Mouse (Mus musculus): ENCODE measurements around the gene Ttc38. TPM values are rescaled to one million over a fixed set of nuclear protein-coding genes. Genes with fewer than 3 reads are reported as not detected.

Ttc38 gene
- polyA plus RNA-seq, 1 experiment from 2014 or later: 2.7 TPM

DNA sequence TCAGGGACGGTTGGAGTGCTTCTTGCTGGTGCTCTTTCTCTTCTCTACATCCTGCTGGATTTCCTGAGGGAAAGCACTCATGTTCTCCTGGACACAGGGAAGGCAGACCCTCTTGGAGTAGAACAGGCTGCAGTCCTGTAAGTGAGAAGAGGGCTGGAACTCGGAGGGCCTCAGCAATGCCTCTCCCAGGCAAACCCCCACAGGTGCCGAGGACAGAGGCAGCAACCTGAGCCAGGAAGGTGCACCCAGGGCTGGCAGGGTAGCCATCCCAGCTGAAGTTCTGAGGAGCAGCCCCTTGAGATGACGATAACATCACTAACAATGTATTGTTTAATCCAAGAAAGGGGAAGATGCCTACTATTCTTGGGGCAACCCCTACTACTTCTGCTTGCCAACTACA, 24.7 kb upstream of the Ttc38 start:
- H3K27me3 ChIP-seq: no peaks in the 10 kb centered on the region
- no peak for ATAC-seq (ENCODE audit: low FRiP score)
- no peak overlapping the region for H3K4me3 ChIP-seq (replicated peaks)
- H3K36me3 ChIP-seq (replicated peaks): no peaks in the 10 kb centered on the region
- H3K9ac ChIP-seq: no peak overlapping the region
- 88% methylated on average over 4 of the region's 4 CpGs for WGBS
- H3K27ac ChIP-seq: no peak overlapping the region
- peaks cover 15% of the 10 kb centered on the region for H3K4me1 ChIP-seq
- H3K4me2 ChIP-seq: no peak overlapping the region
- no peaks in the 10 kb centered on the region for H3K9me3 ChIP-seq

DNA sequence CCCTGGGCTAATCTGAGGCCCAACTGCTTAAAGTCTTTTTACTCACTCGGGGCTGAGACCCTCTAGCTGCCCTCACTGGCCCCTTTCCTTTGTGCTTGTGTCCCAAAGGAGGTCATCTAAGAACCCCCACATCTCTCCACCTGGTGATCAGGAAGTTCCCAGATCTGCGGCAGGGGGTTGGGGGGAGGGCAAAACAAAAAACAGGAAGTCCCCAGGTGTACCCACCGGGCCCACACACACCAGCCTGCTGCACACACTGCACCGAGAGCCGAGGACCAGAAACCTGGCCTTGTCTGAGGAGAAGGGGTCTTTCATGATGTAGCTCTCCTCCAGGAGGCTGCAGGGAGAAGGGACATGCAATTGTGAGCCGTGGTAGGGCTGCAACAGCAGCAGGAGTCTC, 24.1 kb upstream of the Ttc38 start:
- H3K27me3 ChIP-seq: no peaks in the 10 kb centered on the region
- no peak overlapping the region for H3K9ac ChIP-seq
- no peak overlapping the region for H3K27ac ChIP-seq
- H3K36me3 ChIP-seq (replicated peaks): no peaks in the 10 kb centered on the region
- H3K4me2 ChIP-seq: no peak overlapping the region
- ATAC-seq (ENCODE audit: low FRiP score): no peak
- 75% methylated on average over 6 of the region's 6 CpGs for WGBS
- no peaks in the 10 kb centered on the region for H3K9me3 ChIP-seq
- H3K4me1 ChIP-seq: peaks cover 16% of the 10 kb centered on the region
- no peak overlapping the region for H3K4me3 ChIP-seq (replicated peaks)

DNA sequence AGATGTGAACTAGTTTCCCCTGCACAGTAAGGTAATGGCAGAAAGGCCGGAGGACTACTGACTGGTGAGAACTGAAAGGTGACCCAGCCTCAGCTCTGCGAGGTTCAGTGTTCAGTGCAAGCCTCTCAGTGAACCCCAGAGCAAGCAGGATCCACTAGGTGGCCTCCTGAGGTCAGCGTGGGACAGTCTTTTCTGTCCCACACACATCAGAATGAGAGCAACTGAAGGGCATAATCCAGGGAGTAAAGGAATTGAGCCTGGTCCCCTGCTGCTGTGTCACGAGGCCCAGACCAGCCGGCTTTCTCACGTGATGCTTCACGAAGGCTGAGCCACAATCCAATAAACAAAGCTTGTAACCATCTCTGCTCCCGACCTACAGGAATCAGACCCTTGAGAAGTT, 23.7 kb upstream of the Ttc38 start:
- 35% methylated on average over 8 of the region's 8 CpGs for WGBS
- no peaks in the 10 kb centered on the region for H3K36me3 ChIP-seq (replicated peaks)
- no peaks in the 10 kb centered on the region for H3K9me3 ChIP-seq
- no peaks in the 10 kb centered on the region for H3K27me3 ChIP-seq
- H3K4me2 ChIP-seq: no peak overlapping the region
- H3K4me3 ChIP-seq (replicated peaks): no peak overlapping the region
- H3K4me1 ChIP-seq: peaks cover 16% of the 10 kb centered on the region
- no peak for ATAC-seq (ENCODE audit: low FRiP score)
- no peak overlapping the region for H3K27ac ChIP-seq
- no peak overlapping the region for H3K9ac ChIP-seq

DNA sequence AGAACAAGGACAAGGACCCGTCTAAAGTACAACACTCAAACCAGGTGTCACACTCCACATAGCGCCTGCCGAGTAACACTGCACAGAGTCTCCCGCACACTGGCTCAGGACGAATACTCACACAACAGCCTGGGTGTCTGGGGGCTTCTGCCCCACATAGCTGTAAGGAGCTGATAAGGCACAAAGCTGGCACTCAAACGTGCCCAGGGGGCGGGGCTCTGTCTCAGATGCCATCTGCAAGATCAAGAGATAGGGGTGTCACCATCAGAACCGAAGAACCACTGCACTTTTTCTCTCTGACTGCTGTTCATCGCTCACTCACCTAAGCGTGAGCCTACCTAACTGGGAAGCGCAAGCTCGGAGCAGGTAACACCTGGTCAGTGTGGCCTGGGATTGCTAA, 23.0 kb upstream of the Ttc38 start:
- no peak for ATAC-seq (ENCODE audit: low FRiP score)
- Histone ChIP-seq H3K9me3 (no peaks in the 10 kb centered on the region), H3K9ac (no peak overlapping the region), H3K4me1 (peaks cover 16% of the 10 kb centered on the region), H3K4me3 (replicated peaks) (no peak overlapping the region), H3K27me3 (no peaks in the 10 kb centered on the region), H3K27ac (no peak overlapping the region), H3K4me2 (no peak overlapping the region), H3K36me3 (replicated peaks) (no peaks in the 10 kb centered on the region)
- WGBS: 91% methylated on average over 12 of the region's 12 CpGs

GRCm38 (mm10) chr15:85810462-85810805, 21.7 kb upstream of the Ttc38 start:
- H3K36me3 ChIP-seq (replicated peaks): no peaks in the 10 kb centered on the region
- H3K4me2 ChIP-seq: peak overlapping the region; percentile 91
- H3K4me3 ChIP-seq (replicated peaks): no peak overlapping the region
- H3K9ac ChIP-seq: no peak overlapping the region
- no peak overlapping the region for H3K27ac ChIP-seq
- WGBS: 87% methylated on average over 5 of the region's 5 CpGs
- H3K9me3 ChIP-seq: no peaks in the 10 kb centered on the region
- no peak for ATAC-seq (ENCODE audit: low FRiP score)
- H3K4me1 ChIP-seq: peaks cover 16% of the 10 kb centered on the region
- no peaks in the 10 kb centered on the region for H3K27me3 ChIP-seq

- 6% methylated on average over 36 of the region's 36 CpGs for WGBS
- peak overlapping the region; percentile 85 for H3K27ac ChIP-seq
- ATAC-seq (ENCODE audit: low FRiP score): peak; percentile 89
Measured at GRCm38 (mm10) chr15:85810806-85811521, 21.1 kb upstream of the Ttc38 start.

GRCm38 (mm10) chr15:85811535-85812277, 20.4 kb upstream of the Ttc38 start, which contains the start of gene Cdpf1:
Cdpf1 (minus strand) TSS chr15:85811697.
- no peaks in the 10 kb centered on the region for H3K36me3 ChIP-seq (replicated peaks)
- WGBS: 3% methylated on average over 36 of the region's 36 CpGs
- ATAC-seq (ENCODE audit: low FRiP score): peak; percentile 96
- H3K9me3 ChIP-seq: no peaks in the 10 kb centered on the region
- no peaks in the 10 kb centered on the region for H3K27me3 ChIP-seq
- peak within 1 kb of the TSS; percentile 78 for H3K4me3 ChIP-seq (replicated peaks)
- peak within 1 kb of the TSS; percentile 80 for H3K9ac ChIP-seq
- peak within 1 kb of the TSS; percentile 85 for H3K27ac ChIP-seq
- H3K4me2 ChIP-seq: peak within 1 kb of the TSS; percentile 91
- peaks cover 16% of the 10 kb centered on the region for H3K4me1 ChIP-seq

More at GRCm38 (mm10) chr15:85810806-85811521, 21.1 kb upstream of the Ttc38 start:
- peak overlapping the region; percentile 78 for H3K4me3 ChIP-seq (replicated peaks)
- no peaks in the 10 kb centered on the region for H3K27me3 ChIP-seq
- H3K9ac ChIP-seq: peak overlapping the region; percentile 80
- peak overlapping the region; percentile 91 for H3K4me2 ChIP-seq
- H3K36me3 ChIP-seq (replicated peaks): no peaks in the 10 kb centered on the region
- H3K9me3 ChIP-seq: no peaks in the 10 kb centered on the region
- peaks cover 16% of the 10 kb centered on the region for H3K4me1 ChIP-seq

DNA sequence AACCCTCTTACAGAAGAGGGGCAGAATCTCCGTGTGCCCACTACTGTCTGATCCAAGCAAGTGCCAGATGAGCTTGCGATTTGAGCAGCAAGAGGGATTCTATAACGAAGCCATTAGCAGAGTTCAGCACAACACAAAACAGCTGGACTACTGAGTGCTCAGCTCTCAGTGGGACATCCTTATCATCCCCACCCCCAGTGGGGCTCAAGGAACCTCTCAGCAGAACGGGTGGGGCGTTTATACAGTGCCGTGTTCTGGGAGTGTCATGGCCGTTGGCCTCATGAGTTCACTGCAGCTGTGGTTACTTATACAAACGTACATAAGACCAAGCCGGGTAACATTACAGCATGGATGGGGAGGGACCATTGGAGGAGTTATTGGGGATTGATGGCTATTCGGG, 18.7 kb upstream of the Ttc38 start:
- 66% methylated on average over 10 of the region's 10 CpGs for WGBS
- Histone ChIP-seq H3K9me3 (0 out of 2 replicates have a peak, but pooled peaks cover 5% of the 10 kb centered on the region), H3K4me1 (peaks cover 16% of the 10 kb centered on the region), H3K4me2 (no peak overlapping the region), H3K9ac (no peak overlapping the region), H3K4me3 (replicated peaks) (no peak overlapping the region), H3K27ac (no peak overlapping the region), H3K27me3 (no peaks in the 10 kb centered on the region), H3K36me3 (replicated peaks) (no peaks in the 10 kb centered on the region)
- ATAC-seq (ENCODE audit: low FRiP score): no peak

DNA sequence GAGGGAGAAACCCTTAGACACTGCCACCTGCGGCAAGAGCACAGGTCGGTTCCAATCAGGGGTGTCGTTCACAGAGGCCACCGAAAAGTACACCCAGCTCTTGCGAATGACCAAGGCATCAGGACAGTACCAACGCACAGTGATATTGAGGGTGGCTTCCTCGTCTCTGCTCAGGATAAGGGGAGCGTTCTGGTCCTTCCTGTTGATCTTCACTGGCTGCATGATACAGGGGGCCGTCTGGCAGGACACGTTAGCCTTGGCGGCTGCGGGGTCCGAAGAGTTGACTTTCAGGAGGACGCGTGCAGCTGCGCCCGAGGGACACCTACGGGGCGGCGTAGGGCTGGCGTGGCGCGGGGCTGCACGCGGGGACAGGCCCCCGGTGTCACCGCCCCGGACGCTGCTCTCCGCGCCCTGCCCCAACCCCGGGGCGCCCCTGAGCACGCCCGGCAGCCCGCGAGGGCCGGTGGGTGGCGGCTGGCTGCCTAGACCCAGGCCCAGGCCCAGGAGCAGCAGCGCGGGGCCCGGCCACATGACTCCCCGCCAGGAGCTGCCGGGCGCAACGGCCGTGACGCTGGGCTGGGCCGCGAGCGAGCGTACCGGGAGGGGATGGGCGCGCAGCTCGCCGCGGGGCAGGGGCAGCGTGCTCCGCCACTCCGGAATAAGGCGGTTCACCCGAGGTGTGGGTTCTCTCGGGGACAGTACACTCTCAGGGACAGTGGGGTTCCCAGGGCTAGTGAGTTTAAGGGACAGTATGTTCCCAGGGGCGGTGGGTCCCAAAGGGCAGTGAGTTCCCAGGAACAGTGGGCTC, 10.7 kb upstream of the Ttc38 start, which contains the start of gene Pkdrej:
Pkdrej (minus strand) TSS at position 532 of the 808 bp plus-strand sequence.
- H3K27ac ChIP-seq: no peak within 1 kb of the TSS

DNA sequence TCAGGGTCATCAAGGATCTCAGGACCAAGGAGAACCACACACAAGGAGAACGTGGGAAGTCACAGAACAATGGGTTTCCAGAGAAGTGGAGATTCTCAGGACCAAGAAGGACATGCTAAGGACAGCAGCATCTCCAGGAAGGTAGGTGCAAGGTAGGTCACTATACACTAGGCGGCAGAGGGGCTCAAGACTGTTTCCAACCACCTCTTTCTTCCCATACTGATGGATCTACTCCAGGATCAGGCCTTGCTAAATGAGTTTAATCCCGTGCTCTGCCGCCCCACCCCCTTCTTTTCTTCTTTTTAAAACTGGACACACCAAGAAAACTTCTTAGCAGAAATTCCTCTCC, 10.1 kb upstream of the Ttc38 start:
- peak overlapping the region; percentile 51 for H3K4me3 ChIP-seq (replicated peaks)
- peaks cover 11% of the 10 kb centered on the region for H3K4me1 ChIP-seq
- H3K9ac ChIP-seq: no peak overlapping the region
- ATAC-seq (ENCODE audit: low FRiP score): 0 out of 2 replicates have a peak, but pooled peaks have one; percentile 30
- H3K27me3 ChIP-seq: peaks cover 20% of the 10 kb centered on the region
- H3K9me3 ChIP-seq: 0 out of 2 replicates have a peak, but pooled peaks cover 5% of the 10 kb centered on the region
- no peaks in the 10 kb centered on the region for H3K36me3 ChIP-seq (replicated peaks)
- 6% methylated on average over 4 of the region's 4 CpGs for WGBS
- no peak overlapping the region for H3K27ac ChIP-seq
- peak overlapping the region; percentile 98 for H3K4me2 ChIP-seq

More for the DNA sequence above, 10.7 kb upstream of the Ttc38 start, which contains the start of gene Pkdrej:
- WGBS: 2% methylated on average over 65 of the region's 65 CpGs
- no peaks in the 10 kb centered on the region for H3K36me3 ChIP-seq (replicated peaks)
- peak within 1 kb of the TSS; percentile 51 for H3K4me3 ChIP-seq (replicated peaks)
- 0 out of 2 replicates have a peak, but pooled peaks cover 5% of the 10 kb centered on the region for H3K9me3 ChIP-seq
- peak within 1 kb of the TSS; percentile 98 for H3K4me2 ChIP-seq
- peaks cover 11% of the 10 kb centered on the region for H3K4me1 ChIP-seq
- peaks cover 20% of the 10 kb centered on the region for H3K27me3 ChIP-seq
- peak within 1 kb of the TSS; percentile 71 for H3K9ac ChIP-seq
- ATAC-seq (ENCODE audit: low FRiP score): peak; percentile 58; the same call in 1 of the 2 replicates

GRCm38 (mm10) chr15:85826676-85827075, 5.4 kb upstream of the Ttc38 start:
- no peak overlapping the region for H3K4me3 ChIP-seq (replicated peaks)
- H3K27ac ChIP-seq: no peak overlapping the region
- no peak overlapping the region for H3K4me2 ChIP-seq
- H3K27me3 ChIP-seq: peaks cover 10% of the 10 kb centered on the region
- ATAC-seq (ENCODE audit: low FRiP score): no peak
- 76% methylated on average over 5 of the region's 5 CpGs for WGBS
- H3K4me1 ChIP-seq: peaks cover 6% of the 10 kb centered on the region
- H3K9me3 ChIP-seq: no peaks in the 10 kb centered on the region
- no peaks in the 10 kb centered on the region for H3K36me3 ChIP-seq (replicated peaks)
- no peak overlapping the region for H3K9ac ChIP-seq

- no peak overlapping the region for H3K4me3 ChIP-seq (replicated peaks)
- no peak for ATAC-seq (ENCODE audit: low FRiP score)
- no peak overlapping the region for H3K27ac ChIP-seq
- no peak overlapping the region for H3K9ac ChIP-seq
- peaks cover 12% of the 10 kb centered on the region for H3K4me1 ChIP-seq
- H3K4me2 ChIP-seq: no peak overlapping the region
- H3K9me3 ChIP-seq: no peaks in the 10 kb centered on the region
- 90% methylated on average over 4 of the region's 4 CpGs for WGBS
- 0 out of 2 replicates have a peak, but pooled peaks cover 4% of the 10 kb centered on the region for H3K27me3 ChIP-seq
- H3K36me3 ChIP-seq (replicated peaks): no peaks in the 10 kb centered on the region
Measured at GRCm38 (mm10) chr15:85828071-85828470, 4.0 kb upstream of the Ttc38 start.
